Mouse (Mus musculus): ENCODE data around the gene Ndufv3.

GRCm38 (mm10) chr17:31505013-31505412, 14.9 kb upstream of the Ndufv3 start:
- TF ChIP-seq CTCF (IDR thresholded peaks at IDR 0.05; ENCODE audit: insufficient read depth, low read length): no peak
- no peak for TF ChIP-seq POLR2A (IDR thresholded peaks at IDR 0.05; ENCODE audit: borderline replicate concordance, extremely low read depth, low read depth, low read length)
